Mouse (Mus musculus) limb, embryonic 11.5 days (tissue): ENCODE data around the gene Slc2a9. TPM values are rescaled to one million over a fixed set of nuclear protein-coding genes. Genes with fewer than 3 reads are reported as not detected.

Experiments used
- ATAC-seq: fragments of 200-750 bp; cut with Nextera tagmentation; 2 replicates; pipeline ENCODE4 v1.8.0; 2017; ENCODE audit warnings: low read depth; ENCODE audit not compliant: insufficient number of reproducible peaks, low FRiP score, low TSS enrichment
- DNase-seq: peaks from one replicate; pipeline ENCODE4 v3.0.0-alpha.2; 2015; ENCODE audit warnings: low spot score
- H3K27ac ChIP-seq: fragments of 300-500 bp; sonication (generic); replicated peaks from 2 replicates; pipeline ENCODE4 v1.5.1; 2014; ENCODE audit warnings: low read depth, mild to moderate bottlenecking, low read length
- H3K27me3 ChIP-seq: fragments of 300-500 bp; sonication (generic); 2 replicates; pipeline ENCODE4 v1.6.1; 2014; ENCODE audit warnings: mild to moderate bottlenecking, low read length, mixed read lengths; ENCODE audit not compliant: control insufficient read depth, insufficient read depth
- H3K36me3 ChIP-seq: fragments of 300-500 bp; sonication (generic); 2 replicates; pipeline ENCODE4 v1.6.1; 2014; ENCODE audit warnings: mild to moderate bottlenecking, low read length, moderate library complexity, mixed read lengths; ENCODE audit not compliant: control insufficient read depth, insufficient read depth
- H3K4me1 ChIP-seq: fragments of 300-500 bp; sonication (generic); 2 replicates; pipeline ENCODE4 v1.6.1; 2014; ENCODE audit warnings: low read length, mixed read lengths; ENCODE audit not compliant: control insufficient read depth, insufficient read depth
- H3K4me2 ChIP-seq: fragments of 300-500 bp; sonication (generic); 2 replicates; pipeline ENCODE4 v1.6.1; 2014; ENCODE audit warnings: low read depth, mild to moderate bottlenecking, moderate library complexity; ENCODE audit not compliant: severe bottlenecking
- H3K4me3 ChIP-seq: fragments of 300-500 bp; sonication (generic); 2 replicates; pipeline ENCODE4 v1.5.1; 2014; ENCODE audit warnings: low read depth, low read length
- H3K9ac ChIP-seq: fragments of 300-500 bp; sonication (generic); 2 replicates; pipeline ENCODE4 v1.6.1; 2014; ENCODE audit warnings: mild to moderate bottlenecking, low read length
- H3K9me3 ChIP-seq: fragments of 300-500 bp; sonication (generic); 2 replicates; pipeline ENCODE4 v1.6.1; 2016; ENCODE audit warnings: low read length; ENCODE audit not compliant: control insufficient read depth
- WGBS: fragments of 180-500 bp; shearing (Covaris S2); extraction: QIAGEN DNeasy Blood & Tissue Kit; methylation state at CpG from one replicate; pipeline ENCODE4 v1.1.7; 2014; 5-methylcytosine and 5-hydroxymethylcytosine counted together
- polyA plus RNA-seq: library from polyadenylated mRNA; unstranded; fragments of >200 nt; fragmentation: Nextera tagmentation; extraction: Ambion mirVana; gene quantifications from 2 replicates; pipeline ENCODE4 v1.2.1, GENCODE M21; 2014

Slc2a9 gene
- polyA plus RNA-seq, 1 experiment from 2014 or later: 0.32 TPM

DNA sequence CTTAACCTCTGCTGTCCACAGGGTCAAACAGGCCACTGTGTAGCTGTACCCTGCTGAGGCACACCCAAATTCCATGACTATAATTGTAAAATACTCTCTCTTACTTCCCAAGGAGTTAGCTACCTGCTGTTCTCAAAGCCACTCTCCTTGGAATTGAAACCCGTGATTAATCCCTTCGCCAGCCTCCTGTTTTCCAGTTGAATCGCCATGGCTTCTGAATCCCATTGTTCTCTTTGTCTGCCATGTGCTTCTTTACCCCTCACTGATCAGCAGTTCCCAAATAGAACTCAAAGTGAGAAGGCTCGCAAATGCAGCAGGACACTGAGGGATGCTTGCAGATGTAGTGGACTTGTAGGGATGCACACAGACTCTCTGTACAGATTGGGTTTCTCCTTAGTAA is 80.5 kb downstream of the Slc2a9 start:
- WGBS: 58% methylated on average over 4 of the region's 4 CpGs
- Histone ChIP-seq H3K36me3 (no peaks in the 10 kb centered on the region), H3K9ac (no peak overlapping the region), H3K27ac (no peak overlapping the region), H3K4me3 (no peak overlapping the region), H3K4me1 (no peaks in the 10 kb centered on the region), H3K27me3 (no peaks in the 10 kb centered on the region), H3K9me3 (no peaks in the 10 kb centered on the region), H3K4me2 (no peak overlapping the region)
- DNase-seq: no peak
- no peak for ATAC-seq

DNA sequence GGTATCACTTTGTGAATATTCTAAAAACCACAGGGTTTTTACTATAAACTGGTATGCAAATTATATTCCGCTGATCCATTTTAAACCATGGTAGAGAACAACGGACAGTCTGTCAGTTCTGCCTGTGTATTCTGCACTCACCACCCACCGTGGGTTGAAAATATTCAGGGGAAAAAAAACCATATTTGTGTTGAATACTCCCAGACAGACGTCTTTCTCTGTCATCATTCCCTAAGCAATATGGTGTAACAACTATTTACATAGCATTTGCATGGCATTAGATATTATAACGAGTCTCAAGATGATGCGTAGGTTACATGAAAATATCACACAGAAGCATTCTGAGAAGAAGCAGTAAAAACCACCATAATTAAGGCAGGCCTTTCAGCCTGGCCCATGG is 84.1 kb downstream of the Slc2a9 start:
- Histone ChIP-seq H3K9ac (no peak overlapping the region), H3K4me2 (no peak overlapping the region), H3K9me3 (no peaks in the 10 kb centered on the region), H3K27ac (no peak overlapping the region), H3K4me1 (no peaks in the 10 kb centered on the region), H3K4me3 (no peak overlapping the region), H3K36me3 (no peaks in the 10 kb centered on the region), H3K27me3 (no peaks in the 10 kb centered on the region)
- no peak for ATAC-seq
- 91% methylated on average over 6 of the region's 6 CpGs for WGBS
- no peak for DNase-seq

GRCm38 (mm10) chr5:38403612-38404011 is 99.3 kb downstream of the Slc2a9 start:
- Histone ChIP-seq H3K4me2 (no peak overlapping the region), H3K9ac (no peak overlapping the region), H3K4me3 (no peak overlapping the region), H3K9me3 (no peaks in the 10 kb centered on the region; the same call in 1 of the 2 replicates), H3K36me3 (no peaks in the 10 kb centered on the region), H3K27ac (no peak overlapping the region), H3K27me3 (no peaks in the 10 kb centered on the region), H3K4me1 (no peaks in the 10 kb centered on the region)
- ATAC-seq: no peak
- 50% methylated on average over 3 of the region's 3 CpGs for WGBS
- DNase-seq: no peak

GRCm38 (mm10) chr5:38402288-38402687 is 100.7 kb downstream of the Slc2a9 start:
- Histone ChIP-seq H3K36me3 (no peaks in the 10 kb centered on the region), H3K27ac (no peak overlapping the region), H3K4me1 (no peaks in the 10 kb centered on the region), H3K4me3 (no peak overlapping the region), H3K27me3 (no peaks in the 10 kb centered on the region), H3K4me2 (no peak overlapping the region), H3K9me3 (no peaks in the 10 kb centered on the region; the same call in 1 of the 2 replicates), H3K9ac (no peak overlapping the region)
- ATAC-seq (no peak), DNase-seq (no peak)
- WGBS: 91% methylated on average over 3 of the region's 3 CpGs

DNA sequence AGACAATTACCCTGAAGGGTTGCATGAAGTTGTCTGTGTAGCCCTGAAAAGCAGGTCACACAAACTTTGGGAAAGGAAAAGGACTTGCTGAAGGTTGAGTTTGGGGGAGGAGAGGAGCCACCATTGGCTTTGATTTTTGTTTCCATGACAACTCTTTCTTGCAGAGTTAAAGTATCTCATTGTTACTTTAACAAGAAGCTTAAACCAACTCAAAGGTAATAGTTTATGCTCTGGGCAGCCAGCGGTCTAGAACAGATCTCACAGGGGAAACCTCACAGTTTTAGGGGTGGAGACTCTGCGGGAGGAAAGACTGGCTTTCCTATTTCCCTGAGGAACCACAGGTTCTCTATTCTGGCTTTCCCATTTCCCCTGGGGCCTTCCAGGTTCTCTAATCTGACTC is 114.1 kb downstream of the Slc2a9 start:
- DNase-seq (no peak), ATAC-seq (no peak)
- WGBS: 7% methylated on average over 2 of the region's 2 CpGs
- no peak overlapping the region for H3K27ac ChIP-seq
- no peak overlapping the region for H3K9ac ChIP-seq
- H3K4me3 ChIP-seq: no peak overlapping the region
- H3K4me2 ChIP-seq: 0 out of 2 replicates have a peak overlapping the region, but pooled peaks have one; percentile 2
- H3K9me3 ChIP-seq: no peaks in the 10 kb centered on the region
- H3K36me3 ChIP-seq: no peaks in the 10 kb centered on the region
- H3K4me1 ChIP-seq: peaks cover 13% of the 10 kb centered on the region
- H3K27me3 ChIP-seq: no peaks in the 10 kb centered on the region

GRCm38 (mm10) chr5:38388420-38388823 is 114.5 kb downstream of the Slc2a9 start:
- Histone ChIP-seq H3K4me2 (0 out of 2 replicates have a peak overlapping the region, but pooled peaks have one; percentile 2), H3K9ac (no peak overlapping the region), H3K4me3 (no peak overlapping the region), H3K27ac (0 out of 2 replicates have a peak overlapping the region, but pooled peaks have one; percentile 18), H3K4me1 (peaks cover 13% of the 10 kb centered on the region), H3K36me3 (no peaks in the 10 kb centered on the region), H3K27me3 (no peaks in the 10 kb centered on the region), H3K9me3 (no peaks in the 10 kb centered on the region)
- ATAC-seq (peak; percentile 49; the same call in 1 of the 2 replicates), DNase-seq (peak; percentile 60)
- 10% methylated on average over 10 of the region's 10 CpGs for WGBS

- no peak overlapping the region for H3K4me2 ChIP-seq
- H3K9me3 ChIP-seq: no peaks in the 10 kb centered on the region
- 93% methylated on average over 5 of the region's 5 CpGs for WGBS
- no peak overlapping the region for H3K9ac ChIP-seq
- H3K27ac ChIP-seq: no peak overlapping the region
- H3K4me3 ChIP-seq: no peak overlapping the region
- no peaks in the 10 kb centered on the region for H3K4me1 ChIP-seq
- DNase-seq (no peak), ATAC-seq (no peak)
- H3K36me3 ChIP-seq: no peaks in the 10 kb centered on the region
- no peaks in the 10 kb centered on the region for H3K27me3 ChIP-seq
Observed at GRCm38 (mm10) chr5:38379970-38380369, 123.0 kb downstream of the Slc2a9 start.

DNA sequence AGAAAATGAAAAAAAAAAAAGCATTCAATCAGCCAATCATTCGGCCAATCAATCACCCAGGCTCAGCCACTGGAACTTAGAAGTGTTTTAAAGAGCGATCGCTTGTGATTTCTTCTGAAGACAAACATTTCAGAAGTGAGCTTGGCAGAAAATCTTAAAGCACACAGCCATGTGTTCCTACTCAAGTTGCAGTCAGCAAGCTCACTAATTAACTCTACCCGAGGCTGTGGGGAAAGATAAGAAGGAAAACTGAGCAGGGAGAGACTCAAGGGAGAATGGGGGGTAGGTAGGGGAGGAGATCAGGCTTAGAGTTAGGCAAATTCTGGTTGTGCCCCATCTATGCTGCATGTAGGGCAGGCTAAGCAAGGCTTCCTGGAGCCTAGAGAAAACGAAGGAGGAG is 130.6 kb downstream of the Slc2a9 start:
- Histone ChIP-seq H3K27me3 (no peaks in the 10 kb centered on the region), H3K9ac (no peak overlapping the region), H3K4me2 (no peak overlapping the region), H3K4me3 (no peak overlapping the region), H3K9me3 (no peaks in the 10 kb centered on the region), H3K4me1 (no peaks in the 10 kb centered on the region), H3K36me3 (no peaks in the 10 kb centered on the region), H3K27ac (no peak overlapping the region)
- WGBS: 23% methylated on average over 5 of the region's 5 CpGs
- ATAC-seq (no peak), DNase-seq (no peak)

GRCm38 (mm10) chr5:38371308-38371707 is 131.6 kb downstream of the Slc2a9 start:
- H3K4me1 ChIP-seq: peaks cover 7% of the 10 kb centered on the region; the same call in 1 of the 2 replicates
- H3K27ac ChIP-seq: no peak overlapping the region
- WGBS: 83% methylated on average over 1 of the region's 1 CpGs
- H3K27me3 ChIP-seq: no peaks in the 10 kb centered on the region
- H3K36me3 ChIP-seq: no peaks in the 10 kb centered on the region
- H3K4me3 ChIP-seq: no peak overlapping the region
- H3K4me2 ChIP-seq: no peak overlapping the region
- DNase-seq: no peak
- no peak for ATAC-seq
- H3K9me3 ChIP-seq: no peaks in the 10 kb centered on the region
- H3K9ac ChIP-seq: no peak overlapping the region
